Mouse (Mus musculus) embryo, embryonic 11.5 days (tissue): ENCODE results near the gene Zswim4.

Experiments used
- DNase-seq: peaks from one replicate; pipeline ENCODE4 v3.0.0-alpha.2; 2012; ENCODE audit warnings: low read depth, low spot score

The Zswim4 gene

GRCm38 (mm10) chr8:84223322-84224029, 13.4 kb downstream of the Zswim4 start:
- no peak for DNase-seq

- no peak for DNase-seq
These were observed 14.2 kb downstream of the Zswim4 start for GRCm38 (mm10) chr8:84222566-84223165.

DNA sequence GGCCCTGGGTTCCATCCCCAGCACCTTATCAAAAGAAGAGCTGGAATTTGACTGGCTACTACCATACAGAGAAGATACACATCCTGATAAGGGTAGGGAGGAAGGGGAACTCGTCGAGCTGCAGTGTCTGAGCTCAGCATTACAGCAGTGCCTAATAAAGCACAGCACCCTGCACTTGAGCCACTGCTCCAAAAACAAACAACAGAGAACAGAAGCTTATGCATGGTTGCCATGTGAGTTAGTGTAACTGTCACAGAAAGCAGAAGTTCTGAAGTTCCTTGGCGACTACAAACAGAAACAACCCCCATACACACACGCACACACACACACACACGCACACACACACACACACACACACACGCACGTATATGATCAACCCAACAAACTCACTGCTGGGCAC, 16.8 kb downstream of the Zswim4 start:
- DNase-seq = no peak

GRCm38 (mm10) chr8:84218143-84218542, 18.7 kb downstream of the Zswim4 start:
- no peak for DNase-seq

DNA sequence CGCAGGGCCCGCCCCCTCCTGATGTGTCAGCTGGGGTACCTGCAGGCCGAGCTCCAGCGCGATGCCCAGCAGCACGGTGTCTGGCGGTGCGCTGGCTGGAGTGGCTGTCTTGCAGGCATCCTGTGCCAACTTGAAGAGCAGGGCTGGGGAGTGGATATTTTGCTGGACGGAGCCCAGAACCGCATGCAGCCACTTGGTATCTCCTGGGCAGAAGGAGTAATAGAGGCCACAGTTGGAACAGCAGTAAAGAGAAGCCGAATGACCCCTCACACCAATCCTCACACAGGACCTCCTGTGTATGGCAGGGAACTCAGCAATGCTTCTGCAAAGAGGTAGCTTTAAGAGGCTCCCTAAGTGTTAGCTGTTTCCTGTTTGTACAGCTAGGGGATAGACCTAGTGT, 19.6 kb downstream of the Zswim4 start:
- no peak for DNase-seq

GRCm38 (mm10) chr8:84213277-84213676, 23.6 kb downstream of the Zswim4 start:
- no peak for DNase-seq

GRCm38 (mm10) chr8:84211881-84212563, 24.8 kb downstream of the Zswim4 start:
- DNase-seq = no peak

GRCm38 (mm10) chr8:84211202-84211601, 25.7 kb downstream of the Zswim4 start:
- DNase-seq = no peak

- DNase-seq = no peak
These were observed 26.6 kb downstream of the Zswim4 start for GRCm38 (mm10) chr8:84210167-84210791.

DNA sequence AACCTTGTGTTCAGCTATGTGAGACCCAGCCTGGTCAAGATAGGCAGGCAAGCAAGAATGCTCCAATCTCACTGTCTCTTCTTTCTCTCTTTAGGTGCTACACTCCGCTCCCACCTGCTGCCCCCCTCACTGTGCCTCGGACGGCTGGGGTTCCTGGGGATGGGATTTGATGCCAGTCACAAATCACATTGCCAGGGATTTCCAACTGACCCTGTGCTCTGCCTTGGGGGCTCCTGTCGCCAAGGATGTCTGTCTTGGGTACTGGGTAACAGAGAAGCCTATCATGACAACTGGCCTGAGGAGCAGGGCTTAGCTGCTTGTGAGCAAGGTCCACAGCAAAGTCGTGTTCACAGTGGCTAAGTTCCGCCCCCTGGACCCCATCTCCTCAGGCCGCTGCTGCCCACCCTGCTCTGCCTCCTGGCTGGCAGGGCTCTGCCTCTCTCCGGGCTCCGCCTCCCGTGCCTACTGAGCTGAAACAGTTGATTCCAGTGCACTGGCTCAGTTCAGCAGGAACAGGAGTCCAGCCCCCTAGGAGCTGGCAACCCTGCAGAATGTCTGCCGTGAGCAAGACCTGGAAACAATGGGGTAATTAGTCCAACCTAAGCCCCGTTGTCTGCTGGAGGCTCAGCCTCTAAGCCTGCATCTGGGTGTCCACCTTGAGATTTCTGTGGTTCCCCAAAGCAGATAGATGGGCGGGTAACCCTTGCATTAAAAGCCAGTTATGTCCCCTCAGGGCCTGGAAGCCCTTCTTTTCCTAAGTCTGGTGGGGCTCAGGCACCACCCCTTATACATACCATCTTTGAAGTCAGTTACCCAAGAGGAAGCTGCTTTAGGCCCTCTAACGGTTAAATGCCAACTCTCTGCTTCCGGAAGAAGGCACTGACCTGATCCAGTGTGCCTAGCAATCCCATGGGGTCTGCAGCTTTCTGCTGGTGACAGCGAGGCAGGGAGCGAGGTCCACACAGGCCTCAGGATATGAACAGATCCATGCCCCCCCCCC, 28.2 kb downstream of the Zswim4 start:
- DNase-seq = no peak

DNA sequence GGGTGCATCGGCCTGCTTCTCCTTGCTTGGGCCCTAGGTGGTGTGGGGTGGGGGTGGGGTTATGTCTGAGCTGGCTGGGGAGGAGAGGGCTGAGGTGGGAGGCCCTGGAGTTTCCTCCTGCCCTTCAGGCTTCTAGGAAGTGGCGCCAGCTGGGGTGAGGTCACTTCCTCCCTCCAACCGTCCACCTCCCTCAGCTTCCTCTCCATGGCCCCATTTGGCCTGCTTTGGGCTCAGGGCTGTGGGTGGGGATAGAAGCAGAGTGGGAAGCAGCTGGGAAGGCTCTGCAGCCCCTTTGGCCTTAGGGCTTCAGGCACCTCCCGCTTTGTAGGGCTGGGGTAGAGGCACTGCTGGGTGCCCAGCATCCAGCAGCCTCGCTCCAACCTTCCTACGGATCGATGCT, 29.0 kb downstream of the Zswim4 start:
- no peak for DNase-seq

- DNase-seq = no peak
These were observed 30.2 kb downstream of the Zswim4 start for GRCm38 (mm10) chr8:84206666-84207065.

DNA sequence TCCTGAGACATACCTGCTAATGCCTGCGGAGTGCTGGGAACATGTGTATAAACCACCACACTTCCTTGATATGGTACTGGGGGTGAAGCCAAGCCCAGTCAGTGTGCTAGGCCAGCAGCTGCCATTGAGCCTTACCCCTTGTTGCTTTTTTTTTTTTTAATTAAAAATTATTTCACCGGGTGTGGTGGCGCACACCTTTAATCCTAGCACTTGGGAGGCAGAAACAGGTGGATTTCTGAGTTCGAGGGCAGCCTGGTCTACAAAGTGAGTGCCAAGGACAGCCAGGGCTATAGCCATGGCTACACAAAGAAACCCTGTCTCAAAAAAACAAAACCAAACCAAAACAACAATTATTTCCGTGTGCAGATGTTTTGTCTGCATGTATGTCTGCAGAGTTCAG, 31.8 kb downstream of the Zswim4 start:
- no peak for DNase-seq

GRCm38 (mm10) chr8:84203975-84204772, 32.7 kb downstream of the Zswim4 start:
- DNase-seq = no peak

- no peak for DNase-seq
These were observed 33.6 kb downstream of the Zswim4 start for GRCm38 (mm10) chr8:84202938-84203917.

- DNase-seq = no peak
These were observed 34.4 kb downstream of the Zswim4 start for GRCm38 (mm10) chr8:84202466-84202865.

DNA sequence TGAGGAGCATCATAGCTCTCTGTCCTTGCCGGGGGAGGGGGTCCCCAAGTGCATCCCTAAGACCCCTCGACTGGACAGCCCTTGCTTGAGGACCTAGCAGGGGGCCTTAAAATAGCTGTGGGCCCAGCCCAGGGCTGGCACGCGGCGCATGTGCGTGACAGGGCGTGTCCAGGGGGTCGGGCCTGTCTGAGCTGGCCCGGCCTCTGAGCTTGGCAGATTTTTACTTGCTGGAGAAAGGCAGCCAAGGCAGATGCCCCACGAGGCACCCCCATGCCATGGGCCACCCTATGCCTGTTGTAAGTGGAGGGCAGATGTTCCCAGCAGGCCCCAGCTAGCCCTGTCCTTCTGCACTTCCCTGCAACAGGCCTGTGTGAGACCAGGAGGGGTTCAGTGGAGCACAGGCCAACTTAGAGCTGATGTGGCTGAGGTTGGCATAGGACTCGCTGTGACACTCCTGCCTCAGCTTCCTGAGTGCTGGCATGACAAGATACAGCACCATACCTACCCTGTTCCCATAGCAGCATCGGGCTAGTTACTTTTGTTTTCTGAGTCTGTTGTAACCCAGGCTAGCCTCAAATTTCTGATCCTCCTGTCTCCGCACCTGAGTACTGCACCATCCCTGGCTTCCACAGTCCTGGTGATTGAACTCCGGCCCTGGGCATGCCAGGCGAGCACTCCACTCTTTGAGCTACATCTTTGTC, 35.2 kb downstream of the Zswim4 start:
- DNase-seq = no peak
